Mouse (Mus musculus) CD4-positive, CD25-positive, alpha-beta regulatory T cell, adult 4 months (primary cell): ENCODE data around the gene Rcan2. TPM values are rescaled to one million over a fixed set of nuclear protein-coding genes. Genes with fewer than 3 reads are reported as not detected.

Experiments used
- ATAC-seq: one replicate; pipeline ENCODE4 v1.8.0; 2017
- polyA plus RNA-seq, 2 experiments: library from polyadenylated mRNA; unstranded; fragments of 100-300 nt; shearing (Covaris generic); gene quantifications; one replicate each; pipeline ENCODE4 v1.2.1; 2017

The Rcan2 gene
- polyA plus RNA-seq, result not detected

- ATAC-seq, result no peak
Measured at GRCm38 (mm10) chr17:43801077-43801476, at the start of gene Rcan2. Gene Rcan2 (plus strand): TSS chr17:43801351.

GRCm38 (mm10) chr17:43752811-43753210 lies 48.3 kb upstream of the Rcan2 start:
- no peak for ATAC-seq

- ATAC-seq, result no peak
Measured at GRCm38 (mm10) chr17:43754687-43755086, 46.5 kb upstream of the Rcan2 start.

GRCm38 (mm10) chr17:43758607-43759259 lies 42.4 kb upstream of the Rcan2 start:
- no peak for ATAC-seq

- ATAC-seq, result no peak
Measured at GRCm38 (mm10) chr17:43784531-43784930, 16.6 kb upstream of the Rcan2 start.

- ATAC-seq, result no peak
Measured at GRCm38 (mm10) chr17:43788222-43788621, 12.9 kb upstream of the Rcan2 start.

- ATAC-seq, result no peak
Measured at GRCm38 (mm10) chr17:43789376-43789775, 11.8 kb upstream of the Rcan2 start.

- no peak for ATAC-seq
Measured at GRCm38 (mm10) chr17:43791751-43792150, 9.4 kb upstream of the Rcan2 start.

- no peak for ATAC-seq
Measured at GRCm38 (mm10) chr17:43794731-43795280, 6.3 kb upstream of the Rcan2 start.

GRCm38 (mm10) chr17:43801595-43802373 lies 633 bp downstream of the Rcan2 start:
- no peak for ATAC-seq

- ATAC-seq, result no peak
Measured at GRCm38 (mm10) chr17:43802414-43802813, 1.3 kb downstream of the Rcan2 start.

- no peak for ATAC-seq
Measured at GRCm38 (mm10) chr17:43803111-43803510, 2.0 kb downstream of the Rcan2 start.

GRCm38 (mm10) chr17:43803764-43804163 lies 2.6 kb downstream of the Rcan2 start:
- ATAC-seq, result no peak

GRCm38 (mm10) chr17:43806841-43807240 lies 5.7 kb downstream of the Rcan2 start:
- ATAC-seq, result no peak

GRCm38 (mm10) chr17:43811453-43811852 lies 10.3 kb downstream of the Rcan2 start:
- no peak for ATAC-seq

- ATAC-seq, result no peak
Measured at GRCm38 (mm10) chr17:43815376-43815775, 14.2 kb downstream of the Rcan2 start.

- no peak for ATAC-seq
Measured at GRCm38 (mm10) chr17:43816480-43816879, 15.3 kb downstream of the Rcan2 start.

GRCm38 (mm10) chr17:43817171-43817570 lies 16.0 kb downstream of the Rcan2 start:
- no peak for ATAC-seq

GRCm38 (mm10) chr17:43818390-43818789 lies 17.2 kb downstream of the Rcan2 start:
- no peak for ATAC-seq

- no peak for ATAC-seq
Measured at GRCm38 (mm10) chr17:43820904-43821303, 19.8 kb downstream of the Rcan2 start.

GRCm38 (mm10) chr17:43822207-43822606 lies 21.1 kb downstream of the Rcan2 start:
- ATAC-seq, result no peak

GRCm38 (mm10) chr17:43822630-43823029 lies 21.5 kb downstream of the Rcan2 start:
- ATAC-seq, result no peak

- no peak for ATAC-seq
Measured at GRCm38 (mm10) chr17:43824781-43825410, 23.7 kb downstream of the Rcan2 start.
